Mouse (Mus musculus) left cerebral cortex, postnatal 25 days (tissue): Measurements from ENCODE around the gene Kdm6b. TPM values are rescaled to one million over a fixed set of nuclear protein-coding genes. Genes with fewer than 3 reads are reported as not detected.

Experiments
- DNase-seq, 2 experiments: peaks; one replicate each; pipeline ENCODE4 v3.0.0; 2022; ENCODE audit warnings: low spot score in 2 of 2, mixed read lengths in 1 of 2
- intact Hi-C: fragments of 180-260 bp; cut with DNase I; formaldehyde crosslinking; loops from one replicate; pipeline ENCODE4 v1.15.1; 2025
- total RNA-seq, 2 experiments: library from RNA; stranded (reverse); gene quantifications; 2 replicates each; pipeline ENCODE4 v1.2.3; 2021

Kdm6b gene
- total RNA-seq, 2 experiments from 2014 or later, result 23.3 to 25.3 TPM

DNA sequence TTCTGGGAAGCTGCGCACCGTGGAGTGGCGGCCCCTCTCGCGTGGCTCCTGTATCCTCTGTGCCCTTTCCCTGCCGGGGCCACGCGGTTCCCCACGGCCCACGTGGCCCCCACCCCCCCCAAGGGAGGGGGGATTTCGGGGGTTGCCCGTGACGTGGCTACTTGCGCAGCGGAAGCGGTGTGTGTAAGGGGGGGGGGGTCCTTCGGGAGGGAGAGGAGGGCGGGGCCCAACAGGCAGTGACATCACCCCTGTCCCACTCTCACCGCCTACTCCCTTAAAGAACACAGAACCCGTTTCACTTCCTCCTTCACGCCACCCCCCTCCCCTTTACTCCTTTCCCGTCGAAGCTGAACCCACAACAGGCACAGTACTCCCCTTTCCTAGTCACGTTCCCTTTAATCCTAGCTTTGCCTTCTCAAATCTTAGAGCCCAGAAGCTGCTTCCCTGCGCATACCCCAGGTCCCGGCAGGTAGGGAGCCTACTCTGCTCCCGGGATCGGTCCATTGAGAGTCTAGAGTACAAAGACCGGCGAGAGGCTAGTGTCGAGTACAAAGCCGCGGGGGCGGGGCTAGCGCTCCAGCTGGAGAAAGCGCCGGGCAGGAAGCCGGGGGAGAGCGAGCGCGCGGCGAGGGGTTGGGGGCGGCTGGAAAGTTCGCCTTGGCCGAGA is 4.0 kb downstream of the Kdm6b start:
- intact Hi-C loops, result loop anchor here (1.0 kb wide), 1 partner anchor 9 kb away; no protein-coding TSS in a partner anchor
- DNase-seq, result peak; percentile 81 to 87

DNA sequence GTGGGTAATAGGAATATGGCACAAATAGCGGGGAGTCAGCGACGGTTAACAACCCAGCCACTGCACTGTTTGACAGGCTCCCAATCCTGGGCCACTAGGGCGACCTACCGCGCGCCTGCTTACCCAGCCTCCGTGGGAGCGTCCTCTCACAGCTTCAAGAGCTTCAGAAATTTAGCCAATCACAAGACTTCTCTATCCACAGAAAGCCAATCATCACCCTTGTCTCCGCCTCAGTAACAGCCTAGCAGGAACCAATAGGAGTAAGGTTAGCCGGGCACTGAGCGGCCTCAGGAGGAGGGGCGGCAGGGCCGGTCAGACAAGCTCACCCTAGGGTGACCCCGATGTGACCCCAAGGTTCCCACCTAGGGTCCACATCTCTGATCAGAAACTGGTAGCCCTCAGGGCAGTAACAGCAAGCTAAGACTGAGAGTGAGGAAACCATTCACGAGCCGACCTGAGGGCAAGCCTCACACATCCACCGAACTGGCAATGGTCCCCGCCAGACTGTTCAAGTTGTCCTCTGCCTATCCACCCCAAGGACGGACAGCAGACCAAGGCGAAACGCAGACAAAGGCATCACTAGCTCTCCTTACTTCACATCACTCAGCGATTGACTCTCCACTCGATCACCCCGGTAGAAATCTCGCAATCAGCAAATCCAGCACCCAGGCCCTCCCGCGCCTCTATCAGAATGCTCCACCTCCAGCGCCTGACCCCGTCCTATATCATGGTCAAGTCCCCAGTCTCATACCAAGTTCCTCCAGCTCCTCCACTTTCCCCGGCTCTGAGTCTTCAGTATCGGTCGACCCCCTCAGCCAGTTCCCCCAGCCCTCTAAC is 4.7 kb downstream of the Kdm6b start:
- DNase-seq, result peak; percentile 84 to 96
- intact Hi-C loops, result no loop called here

DNA sequence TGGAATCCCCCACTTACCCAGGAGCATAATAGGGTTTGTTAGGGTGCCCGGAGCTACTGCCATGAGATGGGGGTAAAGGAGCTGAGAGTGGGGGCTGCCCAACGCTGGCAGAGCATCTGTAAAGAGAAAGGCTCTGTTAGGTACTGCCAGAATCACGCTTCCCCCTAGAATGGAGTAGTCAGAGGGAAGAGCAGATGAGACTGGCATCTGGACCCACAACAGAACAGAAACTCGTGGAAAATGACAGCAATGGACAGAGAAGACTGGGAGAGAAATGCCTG is 5.8 kb downstream of the Kdm6b start:
- intact Hi-C loops, result no loop called here
- no peak for DNase-seq

DNA sequence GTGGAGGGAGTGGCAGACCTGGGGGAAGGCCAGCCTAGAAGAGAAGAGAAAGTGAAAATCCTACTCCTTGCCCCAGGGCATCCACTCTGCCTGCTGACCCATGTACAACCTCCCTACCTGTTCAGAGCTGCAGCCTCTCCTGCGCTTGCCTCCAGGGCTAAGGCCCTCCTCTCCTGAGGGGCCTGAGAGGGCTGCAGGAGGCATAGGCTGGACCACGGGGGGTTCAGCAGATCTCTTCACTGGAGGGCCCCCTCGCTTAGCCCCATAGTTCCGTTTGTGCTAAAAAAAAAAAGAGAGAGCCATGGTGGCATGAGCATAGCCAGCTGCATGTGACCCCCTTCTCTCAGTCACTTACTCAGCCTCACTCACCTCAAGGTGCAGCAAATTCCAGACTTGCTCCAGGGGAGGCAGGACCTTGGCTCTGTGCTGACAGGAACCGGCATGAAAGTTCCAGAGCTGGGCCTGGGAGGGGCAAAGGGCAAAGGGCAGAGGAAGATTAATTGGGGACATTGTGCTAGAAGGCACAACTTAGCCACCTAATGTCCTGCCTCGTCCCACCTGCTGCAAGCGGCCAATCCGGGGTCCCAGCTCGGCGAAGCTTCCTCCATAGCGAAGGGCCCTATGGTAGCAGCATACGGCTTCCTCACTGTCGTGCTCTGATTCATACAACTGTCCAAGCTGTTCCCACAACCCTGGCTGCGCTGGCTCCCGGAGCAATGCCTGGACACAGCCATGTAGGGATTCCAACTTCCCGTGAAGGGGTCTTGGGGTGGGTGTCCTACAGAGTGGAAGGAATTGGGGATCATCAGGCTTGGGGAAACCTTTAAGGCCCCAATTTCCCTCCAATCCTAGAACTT is 6.4 kb downstream of the Kdm6b start:
- no peak for DNase-seq
- intact Hi-C loops, result no loop called here

DNA sequence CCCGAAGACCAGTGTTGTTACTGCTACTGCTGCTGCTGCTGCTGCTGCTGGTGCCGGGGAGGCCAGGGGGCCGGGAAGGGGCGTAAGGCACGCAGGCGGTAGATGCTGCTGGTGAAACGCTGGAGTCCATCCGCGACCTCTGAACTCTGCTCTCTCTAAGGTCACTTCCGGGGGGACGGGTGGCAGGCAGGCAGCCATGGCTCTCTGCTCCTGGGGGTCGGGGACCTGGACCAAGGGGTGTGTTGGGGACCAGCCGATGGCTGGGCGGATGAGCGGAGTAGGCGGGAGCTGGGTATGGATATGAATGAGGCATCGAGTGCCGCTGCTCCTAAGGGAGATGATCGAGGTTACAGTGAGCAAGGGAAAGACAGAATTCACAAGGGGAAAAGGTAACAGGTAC is 7.2 kb downstream of the Kdm6b start:
- no peak for DNase-seq
- intact Hi-C loops, result no loop called here

DNA sequence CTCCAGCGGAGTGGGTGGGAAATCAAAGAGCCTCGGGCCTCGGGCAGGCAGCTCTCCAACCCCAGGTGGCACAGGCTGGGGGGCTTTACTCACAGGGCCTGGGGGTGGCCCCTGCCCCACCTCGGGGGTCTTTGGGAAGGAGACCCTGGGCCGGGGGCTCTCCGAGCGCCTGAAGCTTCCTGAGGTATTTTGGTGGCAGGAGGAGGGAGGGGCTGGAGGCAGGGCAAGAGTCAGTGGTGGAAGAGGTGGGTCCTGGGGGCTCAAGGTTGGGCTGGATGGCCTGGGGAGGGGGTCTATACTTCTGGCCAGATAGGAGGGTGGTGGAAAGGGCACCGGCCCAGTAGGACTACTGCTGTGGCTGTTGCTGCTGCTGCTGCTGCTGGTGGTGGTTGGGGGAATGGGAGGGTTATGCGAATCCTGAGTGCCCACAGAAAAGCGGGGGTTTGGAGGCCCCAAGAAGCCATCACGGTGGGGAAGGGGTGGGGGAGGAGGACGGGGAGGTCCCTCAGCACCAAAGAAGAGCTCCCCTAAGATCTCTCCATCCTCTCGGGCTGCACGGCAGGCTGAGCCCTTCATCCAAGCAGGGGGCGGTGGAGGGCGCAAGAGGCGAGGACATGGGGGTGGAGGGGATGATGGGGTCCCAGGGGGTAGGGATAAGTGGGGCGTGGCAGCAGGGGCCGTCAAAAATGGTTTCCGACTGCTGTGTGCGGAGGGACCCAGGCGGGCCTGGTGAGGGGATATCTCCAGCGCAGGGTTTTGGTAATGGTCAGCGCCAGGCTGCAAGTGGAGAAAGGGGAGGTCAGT is 7.9 kb downstream of the Kdm6b start:
- no peak for DNase-seq
- intact Hi-C loops, result no loop called here

DNA sequence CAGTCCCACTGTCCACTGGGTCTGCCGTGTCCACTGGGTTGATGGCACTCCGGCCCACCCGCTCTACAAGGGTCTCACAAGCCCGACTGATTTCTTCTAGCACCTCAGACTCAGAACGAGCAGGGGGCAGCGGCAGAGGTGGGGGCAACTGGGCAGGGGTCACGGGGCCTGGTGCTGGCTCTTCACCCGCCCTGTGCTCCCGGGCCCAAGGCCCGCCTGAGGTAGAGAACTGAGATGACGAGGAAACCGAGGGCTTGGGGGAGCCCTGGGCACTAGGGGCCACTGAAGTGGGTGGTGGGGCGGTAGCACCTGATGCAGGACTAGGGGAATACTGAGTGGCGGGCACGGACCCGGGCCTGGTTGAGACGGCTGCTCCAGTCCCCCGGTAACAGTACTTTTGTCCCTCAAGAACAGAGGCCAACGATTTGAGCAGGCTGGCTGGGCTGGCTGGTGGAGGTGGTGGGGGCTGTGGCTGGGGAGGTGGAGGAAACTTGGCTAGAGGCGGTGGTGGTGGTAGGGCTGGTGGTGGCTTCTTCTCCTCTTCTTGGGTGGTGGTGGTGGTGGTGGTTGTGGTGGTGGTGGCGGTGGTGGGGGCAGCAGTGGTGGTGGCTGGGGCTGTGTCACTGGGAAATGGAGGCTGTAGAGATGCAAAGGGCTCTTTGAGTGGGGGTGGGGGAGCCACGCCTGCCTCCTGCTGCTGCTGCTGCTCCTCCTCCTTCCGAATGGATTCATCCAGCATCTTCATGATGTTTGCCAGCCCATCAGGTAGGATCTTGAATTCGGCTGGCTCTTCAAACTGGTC is 8.7 kb downstream of the Kdm6b start:
- no peak for DNase-seq
- intact Hi-C loops, result no loop called here

DNA sequence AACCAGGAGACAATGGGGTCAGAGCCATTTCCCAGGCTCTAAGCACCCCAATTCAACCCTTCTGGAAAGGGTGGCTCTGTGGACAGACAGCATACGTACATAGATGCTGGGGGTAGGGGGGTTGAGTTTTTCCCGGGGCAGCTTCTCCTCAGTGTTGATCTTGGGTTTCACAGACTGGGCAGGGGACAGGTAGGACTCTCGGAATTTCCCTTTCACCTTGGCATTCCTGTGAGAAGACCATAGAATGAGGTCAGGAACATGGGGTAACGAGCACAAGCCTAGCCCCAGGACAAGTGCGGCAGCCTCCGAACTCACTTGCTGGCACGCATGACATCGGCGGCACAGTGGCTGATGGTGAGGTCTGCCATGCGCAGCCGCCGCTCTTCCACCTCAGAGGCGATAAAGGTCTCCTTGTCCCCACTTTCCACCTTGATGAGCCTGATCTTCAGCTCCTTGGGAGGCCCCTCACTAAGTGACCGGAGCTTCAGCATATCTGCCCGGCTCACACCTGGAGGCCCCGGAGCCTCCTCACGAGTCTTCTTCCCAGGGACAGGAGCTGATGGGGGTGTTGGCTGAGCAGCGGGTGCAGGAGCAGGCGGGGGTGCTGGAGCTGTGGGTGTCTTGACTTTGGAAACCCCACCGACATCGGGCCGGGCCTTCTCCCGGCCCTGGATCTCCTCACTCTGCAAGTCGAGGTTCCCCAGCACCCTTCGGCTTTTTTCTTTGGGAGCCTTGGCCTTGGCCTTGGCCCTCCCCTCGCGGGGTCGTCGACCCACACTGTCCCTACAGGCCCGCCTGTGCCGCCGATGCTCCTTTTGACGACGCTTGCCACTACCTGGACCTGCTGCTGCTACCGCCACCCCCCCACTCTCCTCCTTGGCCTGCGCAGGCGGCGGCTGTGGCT is 9.5 kb downstream of the Kdm6b start:
- intact Hi-C loops, result no loop called here
- DNase-seq, result no peak

DNA sequence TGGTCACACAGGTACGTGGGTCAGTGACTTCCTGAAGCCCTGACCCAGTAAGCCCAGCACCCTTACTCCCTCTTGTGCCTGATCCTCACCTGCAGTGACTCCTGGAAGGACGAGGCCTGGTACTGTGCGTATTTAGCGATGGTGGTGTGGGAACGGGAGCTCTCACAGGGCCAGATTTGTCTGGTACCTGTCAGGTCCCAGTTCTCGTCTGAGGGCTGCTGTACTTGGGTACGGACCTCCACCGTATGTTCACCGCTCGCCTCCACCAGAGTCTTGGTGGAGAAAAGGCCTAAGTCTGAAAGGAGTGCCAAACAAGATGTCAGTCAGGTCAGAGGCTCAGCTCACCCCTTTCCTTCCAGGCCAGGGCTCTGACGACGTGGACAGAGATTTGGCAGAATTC is 11.5 kb downstream of the Kdm6b start:
- intact Hi-C loops, result loop anchor here (1.0 to 2.0 kb wide), 2 partner anchors 31 to 112 kb away; no protein-coding TSS in a partner anchor
- DNase-seq, result no peak

DNA sequence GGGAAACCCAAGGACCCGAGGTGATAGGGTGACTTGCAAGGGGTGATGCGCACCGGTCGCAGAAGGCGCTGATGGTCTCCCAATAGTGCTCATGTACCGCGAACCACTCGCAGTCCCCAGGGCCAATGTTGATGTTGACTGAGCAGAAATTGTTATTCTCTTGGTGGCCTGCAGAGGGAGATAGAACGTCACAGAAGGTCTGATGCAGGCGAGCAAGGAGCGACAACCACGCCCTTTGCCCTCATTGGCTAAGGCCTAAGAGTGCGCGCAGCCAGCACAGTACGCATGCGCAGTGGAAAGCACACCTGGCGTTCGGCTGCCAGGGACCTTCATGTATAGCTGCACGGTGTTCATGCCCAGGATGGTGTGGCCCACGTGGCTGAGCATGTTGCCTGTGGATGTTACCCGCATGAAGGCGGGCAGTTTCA is 12.3 kb downstream of the Kdm6b start:
- DNase-seq, result peak; percentile 91 to 95
- intact Hi-C loops, result loop anchor here (1.0 to 2.0 kb wide), 2 partner anchors 32 to 113 kb away; no protein-coding TSS in a partner anchor

DNA sequence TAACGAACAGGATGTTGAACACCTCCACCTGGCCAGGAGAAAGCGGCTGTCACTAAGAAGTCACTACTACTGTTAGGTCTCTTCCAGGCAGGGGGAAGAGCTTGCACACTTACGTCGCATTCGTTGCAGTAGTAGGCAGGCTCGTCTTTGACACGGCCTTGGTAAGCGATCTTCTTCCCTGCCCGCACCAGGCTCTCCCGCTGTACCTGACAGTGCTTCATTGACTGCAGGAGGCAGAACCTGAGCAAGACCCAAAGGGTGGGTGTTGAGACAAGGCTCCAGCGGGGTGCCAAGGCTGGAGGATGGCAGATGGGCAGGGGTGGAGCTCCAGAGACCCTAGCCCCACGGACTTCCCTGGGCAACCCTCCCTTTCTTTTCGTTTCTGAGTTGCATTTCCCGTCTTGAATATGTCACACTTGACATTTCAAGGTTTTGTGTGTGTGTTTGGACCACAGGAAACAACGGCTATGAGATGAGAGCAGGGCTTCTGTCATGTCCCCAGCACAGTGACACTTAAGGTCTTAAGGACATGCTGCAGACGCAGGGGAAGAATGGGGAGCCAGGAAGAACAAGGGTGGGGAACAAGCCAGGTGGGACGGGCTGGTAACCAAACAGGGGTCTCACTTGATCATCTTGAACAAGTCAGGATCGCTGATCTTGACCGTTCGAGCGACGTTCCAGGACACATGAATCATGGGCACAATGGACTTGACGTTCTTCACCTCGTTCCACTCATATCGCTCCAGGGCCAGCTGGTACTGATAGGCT is 13.2 kb downstream of the Kdm6b start:
- no peak for DNase-seq
- intact Hi-C loops, result loop anchor here (2.0 kb wide), 1 partner anchor 33 kb away; no protein-coding TSS in a partner anchor

DNA sequence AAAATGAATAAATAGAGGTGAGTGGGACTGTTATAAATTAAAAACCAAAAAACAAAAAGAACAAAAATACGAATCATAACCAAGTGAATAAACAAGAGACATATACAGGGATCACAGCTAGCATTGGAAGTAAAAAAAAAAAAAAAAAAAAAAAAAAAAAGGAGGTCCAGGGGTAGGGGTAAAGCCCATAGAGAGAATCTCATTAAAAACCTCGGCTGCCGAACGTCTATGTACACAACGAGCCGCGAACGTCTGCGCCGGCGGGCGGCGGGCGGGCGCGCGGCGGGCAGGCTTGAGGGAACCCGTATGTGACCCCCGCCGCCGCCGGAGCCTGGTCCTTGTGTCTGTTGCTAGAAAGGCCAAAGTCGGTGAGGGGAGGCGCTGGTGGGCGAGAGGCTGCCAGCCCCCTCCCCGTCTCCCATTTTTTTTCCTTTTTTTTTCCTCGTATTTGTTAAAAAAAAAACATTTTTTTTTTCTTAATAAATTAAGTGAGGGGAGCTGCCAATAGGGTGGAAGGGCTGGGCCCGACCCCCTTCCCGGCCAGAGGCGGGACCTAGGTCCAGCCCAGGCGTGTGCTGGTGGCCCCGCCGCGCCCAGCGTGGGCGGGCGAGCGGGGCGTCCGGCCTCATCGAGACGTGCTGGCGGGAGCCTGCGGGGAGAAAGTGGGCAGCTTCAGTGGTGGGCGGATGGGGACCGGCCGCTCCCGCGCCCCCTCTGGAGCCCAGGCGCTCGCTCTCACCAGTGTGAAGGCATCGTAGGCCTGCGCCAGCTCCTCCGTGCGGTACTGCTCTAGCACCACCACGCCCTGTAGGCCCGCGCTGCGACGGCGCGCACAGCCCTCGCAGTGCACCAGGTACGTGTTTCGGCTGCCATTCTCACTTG is 14.0 kb downstream of the Kdm6b start:
- intact Hi-C loops, result loop anchor here (2.0 to 5.0 kb wide), 2 partner anchors 33 to 178 kb away; no protein-coding TSS in a partner anchor
- DNase-seq, result no peak

DNA sequence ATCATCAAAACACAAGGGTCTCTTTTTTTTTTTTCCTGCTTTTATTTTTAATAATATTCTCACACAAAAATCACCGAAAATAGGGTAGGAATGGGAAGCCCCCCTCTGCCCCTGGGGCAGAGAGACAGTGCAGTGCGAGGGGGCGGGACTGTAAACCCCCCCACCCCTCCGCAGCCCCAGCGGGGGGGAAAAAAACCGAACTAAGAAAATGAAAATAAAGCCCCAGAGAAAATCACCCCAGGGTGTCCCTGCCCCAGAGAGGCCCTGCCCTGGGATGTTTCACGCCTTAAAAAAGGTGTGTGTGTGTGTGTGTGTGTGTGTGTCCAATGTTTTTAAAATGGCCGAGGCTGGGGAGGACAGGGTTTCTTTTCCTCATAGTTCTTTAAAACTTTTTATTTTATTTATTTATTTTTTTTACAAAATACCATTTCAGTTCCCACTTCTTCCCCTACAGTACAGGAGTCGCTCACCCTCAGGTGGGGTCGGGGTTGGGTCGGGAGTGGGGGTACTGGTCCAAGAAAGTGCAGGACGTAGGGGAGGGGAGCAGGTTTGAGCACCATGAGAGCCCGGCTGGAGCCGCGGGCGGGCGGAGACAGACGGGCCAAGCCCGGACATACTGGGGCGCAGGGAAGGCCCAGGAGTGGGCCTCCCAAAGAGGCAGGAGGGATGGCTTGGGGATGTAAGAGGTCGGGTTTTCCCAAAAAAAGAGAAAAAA is 14.8 kb downstream of the Kdm6b start:
- intact Hi-C loops, result loop anchor here (5.0 kb wide), 1 partner anchor 179 kb away; no protein-coding TSS in a partner anchor
- no peak for DNase-seq

DNA sequence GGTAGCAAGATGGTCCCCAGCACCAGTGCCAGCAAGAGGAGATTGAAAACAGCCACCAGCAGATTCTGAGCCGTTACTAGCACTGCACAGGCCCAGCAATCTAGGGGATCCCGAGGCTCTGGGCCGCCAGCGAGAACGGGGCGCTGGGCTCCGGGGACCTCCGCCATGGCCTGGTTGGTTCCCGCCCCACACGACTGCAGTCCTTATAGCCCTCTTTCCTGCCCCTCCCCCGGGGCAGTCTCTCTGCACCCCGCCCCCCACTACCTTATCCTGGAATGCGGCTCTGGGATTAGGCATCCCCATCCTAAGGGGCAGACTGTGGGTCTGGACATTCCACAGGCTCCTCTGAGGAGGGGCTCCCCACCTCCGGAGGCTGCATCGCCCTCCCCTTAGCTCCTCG is 15.4 kb downstream of the Kdm6b start, which contains the start of gene Tmem88:
Gene Tmem88 (minus strand): TSS at position 176 of the 400 bp plus-strand sequence.
- no peak for DNase-seq

DNA sequence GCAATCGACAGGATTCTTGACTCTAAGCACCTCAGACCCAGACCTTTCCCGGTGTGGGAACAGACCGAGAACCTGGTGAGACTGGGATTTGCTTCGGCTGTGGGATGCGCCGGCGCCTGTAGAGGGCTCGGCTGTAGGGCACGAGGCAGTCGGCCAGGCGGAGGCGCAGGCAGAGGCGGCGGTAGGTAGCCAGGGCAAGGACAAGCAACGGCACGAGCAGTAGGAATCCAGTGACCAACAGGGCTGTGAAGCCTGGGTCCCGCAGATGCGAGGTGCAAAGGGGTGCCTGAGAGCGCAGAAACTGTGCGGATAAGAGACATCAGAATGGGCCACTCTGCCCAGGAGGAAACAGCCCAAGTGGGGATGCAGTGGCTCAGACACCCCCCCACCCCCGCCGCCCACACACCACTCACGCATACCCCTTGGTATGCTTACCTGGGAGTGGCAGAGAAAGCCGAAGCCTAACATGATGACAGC is 15.9 kb downstream of the Kdm6b start:
- intact Hi-C loops, result loop anchor here (5.0 kb wide), 1 partner anchor 180 kb away; no protein-coding TSS in a partner anchor
- DNase-seq, result peak in 1 of 2 experiments; percentile 37

More for the DNA sequence above, 15.4 kb downstream of the Kdm6b start, which contains the start of gene Tmem88:
- intact Hi-C loops, result loop anchor here (5.0 kb wide), 1 partner anchor 179 kb away; no protein-coding TSS in a partner anchor
